8 mouse cellular contexts compared by ENCODE assay signal in the genomic region with DNA sequence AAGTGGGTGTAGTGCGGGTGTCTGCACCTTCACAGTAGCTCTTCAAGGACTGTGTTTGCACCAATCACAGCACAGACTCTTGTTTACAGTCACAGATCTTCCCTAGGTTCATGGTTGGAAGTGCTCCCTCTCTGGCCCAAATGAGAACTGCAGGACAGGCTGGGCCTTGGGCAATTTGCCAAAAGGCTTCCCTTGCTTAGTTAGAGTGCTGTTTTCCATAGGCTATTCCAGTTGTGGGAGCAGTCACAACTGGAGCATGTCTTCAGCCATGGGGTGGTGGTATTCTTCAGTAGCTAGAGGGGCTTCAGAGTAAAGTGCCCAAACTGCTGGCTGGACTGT. TPM values are rescaled to one million over a fixed set of nuclear protein-coding genes. Genes with fewer than 3 reads are reported as not detected.
A peak's percentile ranks its signal among the peaks of the same experiment; 100 is the strongest.
DNase-seq lines count a peak whose midpoint lies in the region; ATAC-seq and TF ChIP-seq lines count a peak whose summit lies in the region.

No protein-coding gene starts in this region.

- no peak overlapping the region for H3K9ac ChIP-seq in heart, embryonic 15.5 days
- H3K9ac ChIP-seq in liver, embryonic 12.5 days, result no peak overlapping the region
- H3K9ac ChIP-seq in neural tube, embryonic 11.5 days (ENCODE audit: low read length), result no peak overlapping the region
- H3K9ac ChIP-seq in stomach, embryonic 16.5 days (ENCODE audit: low read length), result no peak overlapping the region

- peak; percentile 77 for ATAC-seq in erythroblast, adult 5-6 weeks (replicated peaks; ENCODE audit: low FRiP score, poor library complexity, severe bottlenecking)
- ATAC-seq in heart, embryonic 15.5 days (replicated peaks; ENCODE audit: insufficient number of reproducible peaks, insufficient read depth, low FRiP score, low read depth), result peak; percentile 69
- peak; percentile 87 for ATAC-seq in liver, embryonic 12.5 days
- peak; percentile 76 for ATAC-seq in neural tube, embryonic 11.5 days (ENCODE audit: insufficient read depth, low FRiP score, low TSS enrichment)
- ATAC-seq in stomach, embryonic 16.5 days (ENCODE audit: insufficient read depth, low FRiP score), result peak; percentile 75

- TF ChIP-seq CTCF in C2C12 (IDR thresholded peaks at IDR 0.05; ENCODE audit: control insufficient read depth, insufficient read depth, insufficient read length), result peak; percentile 14

- H3K79me3 ChIP-seq in C2C12 (ENCODE audit: low read depth), result no peaks in the 10 kb centered on the region

- WGBS in heart, embryonic 15.5 days, result 11% methylated on average over 1 of the region's 1 CpGs
- WGBS in liver, embryonic 12.5 days (ENCODE audit: insufficient replicate concordance), result 0% methylated on average over 1 of the region's 1 CpGs
- 33% methylated on average over 1 of the region's 1 CpGs for WGBS in neural tube, embryonic 11.5 days
- WGBS in stomach, embryonic 16.5 days, result 22% methylated on average over 1 of the region's 1 CpGs

- H3K27me3 ChIP-seq in C2C12 (ENCODE audit: control insufficient read depth, insufficient read depth, insufficient read length), result no peaks in the 10 kb centered on the region
- no peaks in the 10 kb centered on the region for H3K27me3 ChIP-seq in heart, embryonic 15.5 days
- no peaks in the 10 kb centered on the region for H3K27me3 ChIP-seq in liver, embryonic 12.5 days (replicated peaks)
- H3K27me3 ChIP-seq in neural tube, embryonic 11.5 days (ENCODE audit: control insufficient read depth, insufficient read depth, low read length), result no peaks in the 10 kb centered on the region
- no peaks in the 10 kb centered on the region for H3K27me3 ChIP-seq in stomach, embryonic 16.5 days (ENCODE audit: control insufficient read depth, insufficient read depth, low read length)

- H3K4me1 ChIP-seq in heart, embryonic 15.5 days (replicated peaks), result peaks cover 14% of the 10 kb centered on the region
- H3K4me1 ChIP-seq in liver, embryonic 12.5 days, result peaks cover 18% of the 10 kb centered on the region
- H3K4me1 ChIP-seq in neural tube, embryonic 11.5 days (ENCODE audit: control insufficient read depth, insufficient read depth, low read length), result no peaks in the 10 kb centered on the region
- peaks cover 7% of the 10 kb centered on the region for H3K4me1 ChIP-seq in stomach, embryonic 16.5 days (ENCODE audit: control insufficient read depth, insufficient read depth, low read length)

- H3K9me3 ChIP-seq in heart, embryonic 15.5 days (replicated peaks), result no peaks in the 10 kb centered on the region
- H3K9me3 ChIP-seq in liver, embryonic 12.5 days (replicated peaks), result no peaks in the 10 kb centered on the region
- no peaks in the 10 kb centered on the region for H3K9me3 ChIP-seq in neural tube, embryonic 11.5 days (ENCODE audit: control insufficient read depth, low read length)
- H3K9me3 ChIP-seq in stomach, embryonic 16.5 days (replicated peaks; ENCODE audit: control insufficient read depth, low read length), result no peaks in the 10 kb centered on the region

- H3K4me2 ChIP-seq in heart, embryonic 15.5 days, result peak overlapping the region; percentile 30
- H3K4me2 ChIP-seq in liver, embryonic 12.5 days, result no peak overlapping the region
- H3K4me2 ChIP-seq in neural tube, embryonic 11.5 days (ENCODE audit: low read depth), result no peak overlapping the region
- H3K4me2 ChIP-seq in stomach, embryonic 16.5 days (ENCODE audit: low read depth, low read length), result no peak overlapping the region; the same call in 1 of the 2 replicates

- H3ac ChIP-seq in C2C12 (ENCODE audit: control insufficient read depth, insufficient read length, low read depth), result no peak overlapping the region

- no peaks in the 10 kb centered on the region for H3K36me3 ChIP-seq in C2C12 (ENCODE audit: control insufficient read depth, insufficient read depth)
- H3K36me3 ChIP-seq in heart, embryonic 15.5 days, result no peaks in the 10 kb centered on the region
- no peaks in the 10 kb centered on the region for H3K36me3 ChIP-seq in liver, embryonic 12.5 days
- H3K36me3 ChIP-seq in neural tube, embryonic 11.5 days (ENCODE audit: control insufficient read depth, insufficient read depth, low read length), result no peaks in the 10 kb centered on the region
- no peaks in the 10 kb centered on the region for H3K36me3 ChIP-seq in stomach, embryonic 16.5 days (ENCODE audit: control insufficient read depth, insufficient read depth, low read length)

- H3K27ac ChIP-seq in heart, embryonic 15.5 days, result peak overlapping the region; percentile 37; the same call in 1 of the 2 replicates
- H3K27ac ChIP-seq in liver, embryonic 12.5 days, result no peak overlapping the region
- H3K27ac ChIP-seq in neural tube, embryonic 11.5 days (ENCODE audit: low read depth, low read length), result no peak overlapping the region
- peak overlapping the region; percentile 79 for H3K27ac ChIP-seq in stomach, embryonic 16.5 days (ENCODE audit: low read length)

- DNase-seq in brain, adult 2 months (ENCODE audit: low read depth, low spot score), result peak; percentile 71
- peak; percentile 85 for DNase-seq in kidney, postnatal 14 days
- DNase-seq in neural tube, embryonic 11.5 days (ENCODE audit: low spot score), result peak; percentile 76

- no peaks in the 10 kb centered on the region for H3K79me2 ChIP-seq in C2C12 (ENCODE audit: control insufficient read depth, insufficient read depth)

- H3K4me3 ChIP-seq in C2C12 (ENCODE audit: insufficient read depth, poor library complexity, severe bottlenecking), result no peak overlapping the region
- H3K4me3 ChIP-seq in heart, embryonic 15.5 days, result no peak overlapping the region
- H3K4me3 ChIP-seq in liver, embryonic 12.5 days, result no peak overlapping the region
- H3K4me3 ChIP-seq in neural tube, embryonic 11.5 days (ENCODE audit: low read depth, low read length), result no peak overlapping the region
- no peak overlapping the region for H3K4me3 ChIP-seq in stomach, embryonic 16.5 days (replicated peaks; ENCODE audit: low read length)

TF ChIP-seq in C2C12, 6 proteins besides CTCF, POLR2A, EP300 and RAD21:
- TF ChIP-seq MAX (IDR thresholded peaks at IDR 0.05) (no peak), MYOG (IDR thresholded peaks at IDR 0.05; ENCODE audit: control insufficient read depth, extremely low read depth, insufficient read length) (no peak), USF1 (IDR thresholded peaks at IDR 0.05; ENCODE audit: low read depth) (no peak), FOSL1 (IDR thresholded peaks at IDR 0.05; ENCODE audit: insufficient read depth, low read length, poor library complexity, severe bottlenecking) (no peak), CEBPB (IDR thresholded peaks at IDR 0.05; ENCODE audit: low read depth) (no peak)

RNA-seq across cellular contexts. Expression of a gene that starts 15.0 kb away (rescaled TPM):
- polyA plus RNA-seq in C2C12 (2012; fragmentation: generic; extraction: Trizol), result not detected
- 0.63 TPM in 1 of 2 replicates, not detected in the other for total RNA-seq in erythroblast, adult 5-6 weeks (2015; ENCODE audit: low replicate concordance)
- total RNA-seq in erythroblast, adult 5-6 weeks (2017; ENCODE audit: low replicate concordance), result 2.0 and 6.6 TPM in 2 replicates
- 0.28 and 0.35 TPM in 2 replicates for polyA plus RNA-seq in heart, embryonic 15.5 days (2015; fragmentation: Nextera tagmentation; extraction: Ambion mirVana)
- polyA plus RNA-seq in liver, embryonic 12.5 days (2016; fragmentation: Nextera tagmentation; extraction: Ambion mirVana), result 0.29 and 0.39 TPM in 2 replicates
- polyA plus RNA-seq in neural tube, embryonic 11.5 days (2014; fragmentation: Nextera tagmentation; extraction: Ambion mirVana), result 0.37 and 0.59 TPM in 2 replicates
- 0.34 and 0.43 TPM in 2 replicates for polyA plus RNA-seq in stomach, embryonic 16.5 days (2015; fragmentation: Nextera tagmentation; extraction: Ambion mirVana)

RNA-seq across cellular contexts. Expression of a gene that starts 26.6 kb away (rescaled TPM):
- not detected for polyA plus RNA-seq in C2C12 (2012; fragmentation: generic; extraction: Trizol)
- 8.6 TPM in 1 of 2 replicates, not detected in the other for total RNA-seq in erythroblast, adult 5-6 weeks (2015; ENCODE audit: low replicate concordance)
- total RNA-seq in erythroblast, adult 5-6 weeks (2017; ENCODE audit: low replicate concordance), result 0.56 and 4.3 TPM in 2 replicates
- polyA plus RNA-seq in heart, embryonic 15.5 days (2015; fragmentation: Nextera tagmentation; extraction: Ambion mirVana), result 4.7 and 5.1 TPM in 2 replicates
- polyA plus RNA-seq in liver, embryonic 12.5 days (2016; fragmentation: Nextera tagmentation; extraction: Ambion mirVana), result 31.9 and 32.7 TPM in 2 replicates
- 11.8 and 13.4 TPM in 2 replicates for polyA plus RNA-seq in neural tube, embryonic 11.5 days (2014; fragmentation: Nextera tagmentation; extraction: Ambion mirVana)
- 1.7 and 1.8 TPM in 2 replicates for polyA plus RNA-seq in stomach, embryonic 16.5 days (2015; fragmentation: Nextera tagmentation; extraction: Ambion mirVana)

RNA-seq across cellular contexts. Expression of a gene that starts 28.1 kb away (rescaled TPM):
- 0.18 TPM for polyA plus RNA-seq in C2C12 (2012; fragmentation: generic; extraction: Trizol)
- total RNA-seq in erythroblast, adult 5-6 weeks (2015; ENCODE audit: low replicate concordance), result not detected in 2 replicates
- total RNA-seq in erythroblast, adult 5-6 weeks (2017; ENCODE audit: low replicate concordance), result 0.17 and 1.1 TPM in 2 replicates
- 5.7 and 6.3 TPM in 2 replicates for polyA plus RNA-seq in heart, embryonic 15.5 days (2015; fragmentation: Nextera tagmentation; extraction: Ambion mirVana)
- polyA plus RNA-seq in liver, embryonic 12.5 days (2016; fragmentation: Nextera tagmentation; extraction: Ambion mirVana), result 0.24 and 0.38 TPM in 2 replicates
- 1.6 and 1.8 TPM in 2 replicates for polyA plus RNA-seq in neural tube, embryonic 11.5 days (2014; fragmentation: Nextera tagmentation; extraction: Ambion mirVana)
- 3.3 and 3.6 TPM in 2 replicates for polyA plus RNA-seq in stomach, embryonic 16.5 days (2015; fragmentation: Nextera tagmentation; extraction: Ambion mirVana)

RNA-seq across cellular contexts. Expression of a gene that starts 38.0 kb away (rescaled TPM):
- polyA plus RNA-seq in C2C12 (2012; fragmentation: generic; extraction: Trizol), result not detected
- not detected in 2 replicates for total RNA-seq in erythroblast, adult 5-6 weeks (2015; ENCODE audit: low replicate concordance)
- total RNA-seq in erythroblast, adult 5-6 weeks (2017; ENCODE audit: low replicate concordance), result not detected in 2 replicates
- 0.09 TPM in 1 of 2 replicates, not detected in the other for polyA plus RNA-seq in heart, embryonic 15.5 days (2015; fragmentation: Nextera tagmentation; extraction: Ambion mirVana)
- polyA plus RNA-seq in liver, embryonic 12.5 days (2016; fragmentation: Nextera tagmentation; extraction: Ambion mirVana), result not detected in 2 replicates
- 0.37 TPM in 1 of 2 replicates, not detected in the other for polyA plus RNA-seq in neural tube, embryonic 11.5 days (2014; fragmentation: Nextera tagmentation; extraction: Ambion mirVana)
- polyA plus RNA-seq in stomach, embryonic 16.5 days (2015; fragmentation: Nextera tagmentation; extraction: Ambion mirVana), result not detected in 2 replicates

Comparison
In these comparisons a context has a peak if more than half of its experiments do, and no peak if none do; other contexts are left out.
1. H3K27ac ChIP-seq: peak in heart, embryonic 15.5 days (single experiment) and stomach, embryonic 16.5 days (single experiment); none in liver, embryonic 12.5 days (single experiment) and neural tube, embryonic 11.5 days (single experiment).
2. Peak in every context shown above with its lines, with median percentiles within 50 percentile points of each other: DNase-seq and ATAC-seq.